Mouse (Mus musculus) embryonic facial prominence, embryonic 15.5 days (tissue): ENCODE results near the gene Tle4. TPM values are rescaled to one million over a fixed set of nuclear protein-coding genes. Genes with fewer than 3 reads are reported as not detected.

Source experiments
- ATAC-seq: fragments of 200-750 bp; cut with Nextera tagmentation; 2 replicates; pipeline ENCODE4 v1.8.0; 2017; ENCODE audit warnings: low read depth, moderate TSS enrichment; ENCODE audit not compliant: insufficient number of reproducible peaks, low FRiP score, low TSS enrichment
- H3K27ac ChIP-seq: fragments of 300-500 bp; sonication (generic); replicated peaks from 2 replicates; pipeline ENCODE4 v1.5.1; 2015; ENCODE audit warnings: mild to moderate bottlenecking, inconsistent platforms
- H3K27me3 ChIP-seq: fragments of 300-500 bp; sonication (generic); 2 replicates; pipeline ENCODE4 v1.6.1; 2015; ENCODE audit warnings: inconsistent platforms
- H3K36me3 ChIP-seq: fragments of 300-500 bp; sonication (generic); 2 replicates; pipeline ENCODE4 v1.6.1; 2015; ENCODE audit warnings: mild to moderate bottlenecking, inconsistent platforms
- H3K4me1 ChIP-seq: fragments of 300-500 bp; sonication (generic); 2 replicates; pipeline ENCODE4 v1.6.1; 2015; ENCODE audit warnings: inconsistent platforms
- H3K4me2 ChIP-seq: fragments of 300-500 bp; sonication (generic); replicated peaks from 2 replicates; pipeline ENCODE4 v1.6.1; 2015; ENCODE audit warnings: mild to moderate bottlenecking, inconsistent platforms
- H3K4me3 ChIP-seq: fragments of 300-500 bp; sonication (generic); replicated peaks from 2 replicates; pipeline ENCODE4 v1.5.1; 2015; ENCODE audit warnings: mild to moderate bottlenecking, inconsistent platforms
- H3K9ac ChIP-seq: fragments of 300-500 bp; sonication (generic); 2 replicates; pipeline ENCODE4 v1.6.1; 2015; ENCODE audit warnings: inconsistent platforms
- H3K9me3 ChIP-seq: fragments of 300-500 bp; sonication (generic); replicated peaks from 2 replicates; pipeline ENCODE4 v1.6.1; 2016; ENCODE audit warnings: inconsistent platforms
- WGBS: fragments of 180-500 bp; shearing (Covaris S2); methylation state at CpG from one replicate; pipeline ENCODE4 v1.1.7; 2015; 5-methylcytosine and 5-hydroxymethylcytosine counted together
- polyA plus RNA-seq: library from polyadenylated mRNA; unstranded; fragments of >200 nt; fragmentation: Nextera tagmentation; extraction: Ambion mirVana; gene quantifications from 2 replicates; pipeline ENCODE4 v1.2.1, GENCODE M21; 2015

The Tle4 gene
- polyA plus RNA-seq, 1 experiment from 2014 or later: 15.3 TPM

- H3K4me2 ChIP-seq: no peak overlapping the region
- H3K27me3 ChIP-seq: no peaks in the 10 kb centered on the region
- H3K36me3 ChIP-seq: 0 out of 2 replicates have a peak, but pooled peaks cover 7% of the 10 kb centered on the region
- H3K27ac ChIP-seq: no peak overlapping the region
- 79% methylated on average over 9 of the region's 9 CpGs for WGBS
- no peak for ATAC-seq
- no peak overlapping the region for H3K4me3 ChIP-seq
- H3K4me1 ChIP-seq: no peaks in the 10 kb centered on the region
- no peak overlapping the region for H3K9ac ChIP-seq
- H3K9me3 ChIP-seq: no peaks in the 10 kb centered on the region
These were observed 79.3 kb downstream of the Tle4 start for GRCm38 (mm10) chr19:14518438-14519044.

DNA sequence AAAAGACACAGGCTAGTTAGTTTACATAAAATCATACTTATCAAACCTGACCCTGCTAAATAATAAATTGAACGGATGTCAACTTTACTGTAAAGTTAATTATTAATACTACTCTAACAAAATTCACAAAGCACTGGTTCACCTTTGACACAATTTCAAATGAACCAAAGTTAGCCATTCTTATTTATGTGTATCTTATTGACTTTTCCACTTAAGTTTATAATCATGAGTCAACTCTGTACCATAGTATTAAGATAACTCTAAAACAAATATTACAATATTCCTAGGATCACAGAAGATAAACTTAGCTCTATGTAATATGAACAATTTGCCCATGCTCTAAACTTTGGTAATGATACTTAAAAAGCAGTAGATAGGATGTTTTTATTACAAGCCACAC is 81.4 kb downstream of the Tle4 start:
- H3K27ac ChIP-seq: no peak overlapping the region
- no peaks in the 10 kb centered on the region for H3K27me3 ChIP-seq
- H3K36me3 ChIP-seq: 0 out of 2 replicates have a peak, but pooled peaks cover 7% of the 10 kb centered on the region
- H3K4me3 ChIP-seq: no peak overlapping the region
- 95% methylated on average over 1 of the region's 1 CpGs for WGBS
- ATAC-seq: no peak
- no peaks in the 10 kb centered on the region for H3K4me1 ChIP-seq
- H3K9ac ChIP-seq: no peak overlapping the region
- H3K4me2 ChIP-seq: no peak overlapping the region
- H3K9me3 ChIP-seq: no peaks in the 10 kb centered on the region

DNA sequence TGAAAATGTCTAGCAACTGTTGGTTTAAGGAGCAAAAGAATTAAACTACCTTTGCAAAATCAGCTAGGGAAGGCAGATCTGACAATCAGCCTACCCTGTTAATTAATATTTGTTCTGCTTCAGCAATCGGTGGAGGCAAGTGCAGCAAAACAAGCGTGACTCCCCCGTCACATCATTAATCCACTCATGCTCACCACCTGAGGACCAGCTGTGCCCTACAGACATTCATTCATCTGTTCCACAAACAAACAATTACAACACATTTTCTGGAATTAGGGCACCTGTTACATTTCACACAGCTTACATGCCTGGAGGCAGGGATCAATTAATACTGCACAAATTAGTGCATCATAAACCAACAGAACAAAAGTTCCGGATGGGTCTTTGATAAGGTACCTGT is 89.0 kb downstream of the Tle4 start:
- Histone ChIP-seq H3K4me3 (no peak overlapping the region), H3K9me3 (no peaks in the 10 kb centered on the region), H3K36me3 (no peaks in the 10 kb centered on the region), H3K4me1 (0 out of 2 replicates have a peak, but pooled peaks cover 5% of the 10 kb centered on the region), H3K27me3 (no peaks in the 10 kb centered on the region), H3K4me2 (no peak overlapping the region), H3K9ac (no peak overlapping the region), H3K27ac (no peak overlapping the region)
- no peak for ATAC-seq
- 44% methylated on average over 4 of the region's 4 CpGs for WGBS

DNA sequence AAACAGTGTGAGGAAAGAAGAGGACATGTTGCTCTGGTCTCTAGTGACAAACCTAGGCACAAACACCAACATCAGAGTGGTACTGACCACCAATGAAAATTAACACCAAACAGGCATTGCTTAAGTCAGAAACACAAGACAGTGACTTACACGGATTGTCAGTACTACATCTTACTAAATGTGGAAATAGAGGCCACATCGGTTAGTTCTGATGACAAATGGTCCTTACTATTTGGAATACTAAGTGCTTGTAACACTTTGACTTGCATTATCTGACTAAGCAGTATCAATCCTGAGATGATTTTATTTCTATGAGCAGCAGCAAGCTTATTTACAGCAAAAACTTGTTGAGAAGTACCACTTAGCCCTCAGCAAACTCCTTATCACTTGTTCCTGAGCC is 89.9 kb downstream of the Tle4 start:
- no peak overlapping the region for H3K9ac ChIP-seq
- no peak for ATAC-seq
- no peak overlapping the region for H3K4me2 ChIP-seq
- H3K4me3 ChIP-seq: no peak overlapping the region
- no peaks in the 10 kb centered on the region for H3K9me3 ChIP-seq
- H3K4me1 ChIP-seq: 0 out of 2 replicates have a peak, but pooled peaks cover 5% of the 10 kb centered on the region
- WGBS: 73% methylated on average over 2 of the region's 2 CpGs
- H3K27me3 ChIP-seq: no peaks in the 10 kb centered on the region
- no peaks in the 10 kb centered on the region for H3K36me3 ChIP-seq
- H3K27ac ChIP-seq: no peak overlapping the region

DNA sequence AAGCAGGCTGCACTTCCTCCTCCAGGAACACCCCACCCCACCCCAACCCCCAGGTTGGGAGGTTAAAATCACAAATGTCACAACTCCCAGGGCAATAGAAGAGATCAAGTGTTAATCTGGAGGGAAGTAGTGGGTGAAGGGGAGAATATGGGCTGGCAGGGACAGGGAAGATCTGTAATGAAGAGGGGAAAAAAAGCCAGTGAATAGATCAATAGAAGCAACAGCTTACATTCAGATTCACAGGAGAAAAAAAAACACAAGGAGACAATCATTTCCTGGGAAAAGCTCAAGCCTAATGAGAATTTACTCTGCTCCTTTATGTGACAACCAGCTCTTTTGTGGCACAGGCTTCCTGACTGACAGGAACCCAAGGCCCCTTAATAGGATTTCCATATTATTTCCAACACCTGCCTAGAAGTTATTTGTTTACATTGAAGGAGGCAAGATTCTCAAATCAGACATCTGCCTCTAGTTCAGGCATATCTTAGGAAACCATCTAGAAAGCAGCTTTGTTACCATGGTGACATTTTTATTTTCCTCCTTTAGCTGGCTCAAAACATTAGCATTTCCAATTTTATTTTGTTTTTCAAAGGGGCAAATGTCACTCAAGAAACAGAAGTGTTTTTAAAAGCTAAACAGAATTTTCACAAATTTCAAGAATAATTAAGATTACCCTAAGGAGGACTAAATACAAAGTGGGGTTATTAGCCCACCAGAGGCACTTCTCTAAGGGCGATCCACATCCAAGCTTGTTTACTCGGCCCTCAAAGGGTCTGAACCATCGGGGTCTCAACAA is 90.8 kb downstream of the Tle4 start:
- H3K27me3 ChIP-seq: no peaks in the 10 kb centered on the region
- no peak overlapping the region for H3K27ac ChIP-seq
- 0 out of 2 replicates have a peak, but pooled peaks cover 5% of the 10 kb centered on the region for H3K4me1 ChIP-seq
- H3K4me3 ChIP-seq: no peak overlapping the region
- no peak overlapping the region for H3K9ac ChIP-seq
- H3K9me3 ChIP-seq: no peaks in the 10 kb centered on the region
- no peaks in the 10 kb centered on the region for H3K36me3 ChIP-seq
- H3K4me2 ChIP-seq: no peak overlapping the region
- 55% methylated on average over 3 of the region's 3 CpGs for WGBS
- ATAC-seq: no peak

GRCm38 (mm10) chr19:14505885-14506548 is 91.8 kb downstream of the Tle4 start:
- no peaks in the 10 kb centered on the region for H3K27me3 ChIP-seq
- H3K36me3 ChIP-seq: no peaks in the 10 kb centered on the region
- H3K9ac ChIP-seq: no peak overlapping the region
- ATAC-seq: no peak
- no peak overlapping the region for H3K4me2 ChIP-seq
- H3K27ac ChIP-seq: no peak overlapping the region
- H3K4me3 ChIP-seq: no peak overlapping the region
- 92% methylated on average over 2 of the region's 2 CpGs for WGBS
- 0 out of 2 replicates have a peak, but pooled peaks cover 5% of the 10 kb centered on the region for H3K4me1 ChIP-seq
- H3K9me3 ChIP-seq: no peaks in the 10 kb centered on the region

GRCm38 (mm10) chr19:14505401-14505800 is 92.5 kb downstream of the Tle4 start:
- no peaks in the 10 kb centered on the region for H3K36me3 ChIP-seq
- WGBS: 75% methylated on average over 3 of the region's 3 CpGs
- H3K4me3 ChIP-seq: no peak overlapping the region
- no peak for ATAC-seq
- H3K9ac ChIP-seq: no peak overlapping the region
- H3K4me1 ChIP-seq: 0 out of 2 replicates have a peak, but pooled peaks cover 5% of the 10 kb centered on the region
- no peaks in the 10 kb centered on the region for H3K9me3 ChIP-seq
- no peak overlapping the region for H3K27ac ChIP-seq
- no peak overlapping the region for H3K4me2 ChIP-seq
- no peaks in the 10 kb centered on the region for H3K27me3 ChIP-seq

- ATAC-seq: no peak
- H3K27me3 ChIP-seq: no peaks in the 10 kb centered on the region
- no peak overlapping the region for H3K4me2 ChIP-seq
- H3K9me3 ChIP-seq: no peaks in the 10 kb centered on the region
- no peak overlapping the region for H3K9ac ChIP-seq
- H3K4me1 ChIP-seq: 0 out of 2 replicates have a peak, but pooled peaks cover 5% of the 10 kb centered on the region
- 78% methylated on average over 6 of the region's 6 CpGs for WGBS
- no peak overlapping the region for H3K27ac ChIP-seq
- H3K4me3 ChIP-seq: no peak overlapping the region
- H3K36me3 ChIP-seq: no peaks in the 10 kb centered on the region
These were observed 94.0 kb downstream of the Tle4 start for GRCm38 (mm10) chr19:14503862-14504261.

GRCm38 (mm10) chr19:14502234-14502633 is 95.6 kb downstream of the Tle4 start:
- no peak overlapping the region for H3K4me2 ChIP-seq
- 41% methylated on average over 7 of the region's 7 CpGs for WGBS
- no peak for ATAC-seq
- H3K4me3 ChIP-seq: no peak overlapping the region
- H3K27ac ChIP-seq: no peak overlapping the region
- H3K9ac ChIP-seq: no peak overlapping the region
- H3K9me3 ChIP-seq: no peaks in the 10 kb centered on the region
- H3K27me3 ChIP-seq: no peaks in the 10 kb centered on the region
- H3K4me1 ChIP-seq: 0 out of 2 replicates have a peak, but pooled peaks cover 5% of the 10 kb centered on the region
- no peaks in the 10 kb centered on the region for H3K36me3 ChIP-seq

DNA sequence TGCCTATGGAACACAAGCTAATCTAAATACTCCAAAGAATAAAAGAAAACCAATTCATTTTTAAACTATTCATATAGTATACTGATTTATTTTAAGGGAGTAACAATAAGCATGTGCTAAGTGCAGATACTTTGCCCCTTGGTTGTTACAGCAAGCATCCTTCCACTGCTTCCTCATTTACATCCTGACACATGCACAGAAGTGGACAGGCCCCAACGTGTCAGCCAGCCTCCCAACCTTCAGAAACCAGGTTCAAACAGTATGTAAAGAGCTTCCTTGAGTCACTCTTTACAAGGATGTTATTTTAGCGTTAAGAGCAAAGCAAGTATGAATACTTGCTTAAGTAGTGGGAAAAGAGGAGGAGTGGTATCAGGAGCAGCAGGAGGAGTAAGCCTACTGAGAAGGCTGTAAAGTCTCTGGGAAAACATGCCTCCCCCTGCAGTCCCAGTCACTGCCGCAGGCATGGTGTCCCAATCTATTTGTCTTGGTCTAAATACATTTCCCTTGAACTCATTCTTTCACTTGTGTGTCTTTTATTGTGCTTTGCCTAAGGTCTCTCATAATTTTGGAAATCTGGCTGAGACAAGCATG is 97.9 kb downstream of the Tle4 start:
- H3K27ac ChIP-seq: no peak overlapping the region
- no peak overlapping the region for H3K4me2 ChIP-seq
- no peaks in the 10 kb centered on the region for H3K9me3 ChIP-seq
- no peaks in the 10 kb centered on the region for H3K4me1 ChIP-seq
- WGBS: 34% methylated on average over 3 of the region's 3 CpGs
- H3K9ac ChIP-seq: no peak overlapping the region
- H3K36me3 ChIP-seq: no peaks in the 10 kb centered on the region
- no peak overlapping the region for H3K4me3 ChIP-seq
- no peak for ATAC-seq
- no peaks in the 10 kb centered on the region for H3K27me3 ChIP-seq

- Histone ChIP-seq H3K4me2 (no peak overlapping the region), H3K9me3 (no peaks in the 10 kb centered on the region), H3K9ac (no peak overlapping the region), H3K4me1 (no peaks in the 10 kb centered on the region), H3K36me3 (no peaks in the 10 kb centered on the region), H3K27me3 (no peaks in the 10 kb centered on the region), H3K27ac (no peak overlapping the region), H3K4me3 (no peak overlapping the region)
- WGBS: 94% methylated on average over 3 of the region's 3 CpGs
- ATAC-seq: no peak
These were observed 104.8 kb downstream of the Tle4 start for GRCm38 (mm10) chr19:14493047-14493446.
